Mouse (Mus musculus) midbrain, embryonic 15.5 days (tissue): ENCODE results near the gene Ezh2. TPM values are rescaled to one million over a fixed set of nuclear protein-coding genes. Genes with fewer than 3 reads are reported as not detected.
A peak's percentile ranks its signal among the peaks of the same experiment; 100 is the strongest.
"Not testable (repeated sequence)": the region's sequence is repeated elsewhere in the genome, so short reads cannot be mapped to it uniquely, and the experiment has no call there.

ENCODE experiments used
- ATAC-seq: fragments of 200-750 bp; cut with Nextera tagmentation; replicated peaks from 2 replicates; pipeline ENCODE4 v1.8.0; 2017; ENCODE audit warnings: moderate TSS enrichment
- H3K27ac ChIP-seq: fragments of 300-500 bp; sonication (generic); 2 replicates; pipeline ENCODE4 v1.5.1; 2015; ENCODE audit warnings: mild to moderate bottlenecking, inconsistent platforms
- H3K27me3 ChIP-seq: fragments of 300-500 bp; sonication (generic); replicated peaks from 2 replicates; pipeline ENCODE4 v1.6.1; 2015; ENCODE audit warnings: inconsistent platforms
- H3K36me3 ChIP-seq: fragments of 300-500 bp; sonication (generic); replicated peaks from 2 replicates; pipeline ENCODE4 v1.6.1; 2015; ENCODE audit warnings: inconsistent platforms
- H3K4me1 ChIP-seq: fragments of 300-500 bp; sonication (generic); 2 replicates; pipeline ENCODE4 v1.6.1; 2015; ENCODE audit warnings: inconsistent platforms
- H3K4me2 ChIP-seq: fragments of 300-500 bp; sonication (generic); 2 replicates; pipeline ENCODE4 v1.6.1; 2015; ENCODE audit warnings: inconsistent platforms, mild to moderate bottlenecking, moderate library complexity
- H3K4me3 ChIP-seq: fragments of 300-500 bp; sonication (generic); 2 replicates; pipeline ENCODE4 v1.5.1; 2015; ENCODE audit warnings: mild to moderate bottlenecking, inconsistent platforms
- H3K9ac ChIP-seq: fragments of 300-500 bp; sonication (generic); 2 replicates; pipeline ENCODE4 v1.6.1; 2015; ENCODE audit warnings: mild to moderate bottlenecking, inconsistent platforms
- H3K9me3 ChIP-seq: fragments of 300-500 bp; sonication (generic); 2 replicates; pipeline ENCODE4 v1.6.1; 2016; ENCODE audit warnings: inconsistent platforms
- WGBS: fragments of 180-500 bp; shearing (Covaris S2); methylation state at CpG from one replicate; pipeline ENCODE4 v1.1.7; 2015; ENCODE audit warnings: mixed read lengths; 5-methylcytosine and 5-hydroxymethylcytosine counted together
- polyA plus RNA-seq: library from polyadenylated mRNA; unstranded; fragments of >200 nt; fragmentation: Nextera tagmentation; extraction: Ambion mirVana; gene quantifications from 2 replicates; pipeline ENCODE4 v1.2.1, GENCODE M21; 2015

Ezh2 gene
- polyA plus RNA-seq, 1 experiment from 2014 or later = 78.7 TPM

- peak overlapping the region; percentile 94 for H3K9ac ChIP-seq
- peak overlapping the region; percentile 94 for H3K27ac ChIP-seq
- H3K27me3 ChIP-seq = no peaks in the 10 kb centered on the region
- H3K36me3 ChIP-seq = no peaks in the 10 kb centered on the region
- WGBS = under 1% methylated on average over 74 of the region's 74 CpGs
- peak overlapping the region; percentile 59 for H3K4me2 ChIP-seq
- peak; percentile 81 for ATAC-seq
- peak overlapping the region; percentile 93 for H3K4me3 ChIP-seq
- H3K9me3 ChIP-seq = no peaks in the 10 kb centered on the region
- peaks cover 23% of the 10 kb centered on the region for H3K4me1 ChIP-seq
Measured at GRCm38 (mm10) chr6:47594141-47594835, 853 bp downstream of the Ezh2 start.

- H3K4me3 ChIP-seq = peak overlapping the region; percentile 93
- ATAC-seq = no peak
- peaks cover 28% of the 10 kb centered on the region for H3K4me1 ChIP-seq
- H3K27me3 ChIP-seq = no peaks in the 10 kb centered on the region
- no peaks in the 10 kb centered on the region for H3K9me3 ChIP-seq
- peak overlapping the region; percentile 94 for H3K9ac ChIP-seq
- H3K27ac ChIP-seq = peak overlapping the region; percentile 94
- 4% methylated on average over 9 of the region's 9 CpGs for WGBS
- peak overlapping the region; percentile 59 for H3K4me2 ChIP-seq
- H3K36me3 ChIP-seq = no peaks in the 10 kb centered on the region
Measured at GRCm38 (mm10) chr6:47593590-47593989, 1.6 kb downstream of the Ezh2 start.

- not testable (repeated sequence) for H3K36me3 ChIP-seq, H3K27me3 ChIP-seq, H3K9ac ChIP-seq, H3K27ac ChIP-seq, ATAC-seq, H3K4me2 ChIP-seq, H3K9me3 ChIP-seq, H3K4me3 ChIP-seq
- WGBS = 100% methylated on average over 2 of the region's 2 CpGs
- peaks cover 20% of the 10 kb centered on the region; the same call in 1 of the 2 replicates for H3K4me1 ChIP-seq
Measured at GRCm38 (mm10) chr6:47587332-47587731, 7.8 kb downstream of the Ezh2 start.

- Histone ChIP-seq H3K36me3 (peaks cover 20% of the 10 kb centered on the region; the same call in 1 of the 2 replicates), H3K27me3 (no peaks in the 10 kb centered on the region), H3K27ac (no peak overlapping the region), H3K9me3 (no peaks in the 10 kb centered on the region), H3K4me1 (no peaks in the 10 kb centered on the region), H3K4me2 (no peak overlapping the region), H3K4me3 (no peak overlapping the region), H3K9ac (no peak overlapping the region)
- 97% methylated on average over 2 of the region's 2 CpGs for WGBS
- ATAC-seq = no peak
Measured at GRCm38 (mm10) chr6:47572887-47573286, 22.3 kb downstream of the Ezh2 start.

- H3K36me3 ChIP-seq = peaks cover 16% of the 10 kb centered on the region; the same call in 1 of the 2 replicates
- no peak overlapping the region for H3K4me2 ChIP-seq
- ATAC-seq = no peak
- no peaks in the 10 kb centered on the region for H3K9me3 ChIP-seq
- no peaks in the 10 kb centered on the region for H3K4me1 ChIP-seq
- WGBS = 83% methylated on average over 1 of the region's 1 CpGs
- no peaks in the 10 kb centered on the region for H3K27me3 ChIP-seq
- no peak overlapping the region for H3K27ac ChIP-seq
- H3K9ac ChIP-seq = no peak overlapping the region
- H3K4me3 ChIP-seq = no peak overlapping the region
Measured at GRCm38 (mm10) chr6:47565326-47566035, 29.7 kb downstream of the Ezh2 start.

GRCm38 (mm10) chr6:47561426-47561825, 33.7 kb downstream of the Ezh2 start:
- Histone ChIP-seq H3K9me3 (no peaks in the 10 kb centered on the region), H3K4me3 (no peak overlapping the region), H3K4me1 (no peaks in the 10 kb centered on the region), H3K9ac (no peak overlapping the region), H3K27me3 (no peaks in the 10 kb centered on the region), H3K36me3 (peaks cover 8% of the 10 kb centered on the region; the same call in 1 of the 2 replicates), H3K27ac (no peak overlapping the region), H3K4me2 (no peak overlapping the region)
- 91% methylated on average over 5 of the region's 5 CpGs for WGBS
- no peak for ATAC-seq

- WGBS = 97% methylated on average over 2 of the region's 2 CpGs
- Histone ChIP-seq H3K9ac (no peak overlapping the region), H3K4me1 (no peaks in the 10 kb centered on the region), H3K4me2 (no peak overlapping the region), H3K4me3 (no peak overlapping the region), H3K36me3 (peaks cover 8% of the 10 kb centered on the region; the same call in 1 of the 2 replicates), H3K9me3 (no peaks in the 10 kb centered on the region), H3K27me3 (no peaks in the 10 kb centered on the region), H3K27ac (no peak overlapping the region)
- no peak for ATAC-seq
Measured at GRCm38 (mm10) chr6:47560846-47561245, 34.3 kb downstream of the Ezh2 start.

- Histone ChIP-seq H3K4me1 (no peaks in the 10 kb centered on the region), H3K36me3 (peaks cover 9% of the 10 kb centered on the region), H3K9ac (no peak overlapping the region), H3K4me2 (no peak overlapping the region), H3K4me3 (no peak overlapping the region), H3K27me3 (no peaks in the 10 kb centered on the region), H3K9me3 (no peaks in the 10 kb centered on the region), H3K27ac (no peak overlapping the region)
- ATAC-seq = no peak
Measured at GRCm38 (mm10) chr6:47560407-47560806, 34.7 kb downstream of the Ezh2 start.

- H3K27me3 ChIP-seq = no peaks in the 10 kb centered on the region
- no peak overlapping the region for H3K4me3 ChIP-seq
- no peaks in the 10 kb centered on the region for H3K4me1 ChIP-seq
- H3K36me3 ChIP-seq = peaks cover 16% of the 10 kb centered on the region
- no peak overlapping the region for H3K4me2 ChIP-seq
- 80% methylated on average over 2 of the region's 2 CpGs for WGBS
- H3K27ac ChIP-seq = no peak overlapping the region
- no peaks in the 10 kb centered on the region for H3K9me3 ChIP-seq
- no peak overlapping the region for H3K9ac ChIP-seq
- no peak for ATAC-seq
Measured at GRCm38 (mm10) chr6:47559287-47559686, 35.9 kb downstream of the Ezh2 start.

GRCm38 (mm10) chr6:47552280-47552679, 42.9 kb downstream of the Ezh2 start:
- Histone ChIP-seq H3K9me3 (no peaks in the 10 kb centered on the region), H3K27me3 (no peaks in the 10 kb centered on the region), H3K36me3 (peaks cover 31% of the 10 kb centered on the region), H3K4me3 (no peak overlapping the region), H3K27ac (no peak overlapping the region), H3K4me2 (no peak overlapping the region), H3K4me1 (no peaks in the 10 kb centered on the region), H3K9ac (no peak overlapping the region)
- no peak for ATAC-seq
- 93% methylated on average over 4 of the region's 4 CpGs for WGBS

GRCm38 (mm10) chr6:47535333-47535732, 59.8 kb downstream of the Ezh2 start:
- no peak for ATAC-seq
- WGBS = 86% methylated on average over 5 of the region's 5 CpGs
- Histone ChIP-seq H3K4me3 (no peak overlapping the region), H3K27ac (no peak overlapping the region), H3K27me3 (no peaks in the 10 kb centered on the region), H3K4me2 (no peak overlapping the region), H3K4me1 (no peaks in the 10 kb centered on the region), H3K9ac (no peak overlapping the region), H3K36me3 (peaks cover 38% of the 10 kb centered on the region; the same call in 1 of the 2 replicates), H3K9me3 (no peaks in the 10 kb centered on the region)

GRCm38 (mm10) chr6:47532547-47532946, 62.6 kb downstream of the Ezh2 start:
- Histone ChIP-seq H3K27me3 (no peaks in the 10 kb centered on the region), H3K9me3 (no peaks in the 10 kb centered on the region), H3K4me2 (no peak overlapping the region), H3K36me3 (peaks cover 44% of the 10 kb centered on the region), H3K4me3 (no peak overlapping the region), H3K9ac (no peak overlapping the region), H3K27ac (no peak overlapping the region), H3K4me1 (no peaks in the 10 kb centered on the region)
- no peak for ATAC-seq
- WGBS = 66% methylated on average over 1 of the region's 1 CpGs

- no peak overlapping the region for H3K4me3 ChIP-seq
- 83% methylated on average over 1 of the region's 1 CpGs for WGBS
- ATAC-seq = no peak; the same call in 1 of the 2 replicates
- no peak overlapping the region for H3K4me2 ChIP-seq
- no peaks in the 10 kb centered on the region for H3K4me1 ChIP-seq
- no peak overlapping the region for H3K27ac ChIP-seq
- no peaks in the 10 kb centered on the region for H3K27me3 ChIP-seq
- H3K9ac ChIP-seq = no peak overlapping the region
- no peaks in the 10 kb centered on the region for H3K9me3 ChIP-seq
- H3K36me3 ChIP-seq = peaks cover 47% of the 10 kb centered on the region
Measured at GRCm38 (mm10) chr6:47527655-47528054, 67.5 kb downstream of the Ezh2 start.
